Mouse (Mus musculus) small intestine, adult 2 months (tissue): Measurements from ENCODE around the gene Tmem39a. TPM values are rescaled to one million over a fixed set of nuclear protein-coding genes. Genes with fewer than 3 reads are reported as not detected.

ENCODE experiments used
- H3K27ac ChIP-seq: fragments of 200-500 bp; 2 replicates; pipeline ENCODE4 v1.5.1; 2012; ENCODE audit warnings: low read depth, low read length, control low read depth, inconsistent platforms; ENCODE audit not compliant: insufficient read depth
- H3K27me3 ChIP-seq: fragments of 200-500 bp; 2 replicates; pipeline ENCODE4 v1.6.1; 2012; ENCODE audit warnings: mild to moderate bottlenecking, moderate library complexity, low read length, inconsistent platforms; ENCODE audit not compliant: control insufficient read depth, insufficient read depth
- H3K36me3 ChIP-seq: fragments of 200-500 bp; 2 replicates; pipeline ENCODE4 v1.6.1; 2012; ENCODE audit warnings: mild to moderate bottlenecking, low read length, control low read depth, inconsistent platforms; ENCODE audit not compliant: control insufficient read depth, insufficient read depth
- H3K4me1 ChIP-seq: fragments of 200-500 bp; 2 replicates; pipeline ENCODE4 v1.6.1; 2012; ENCODE audit warnings: low read length, inconsistent platforms, mixed read lengths; ENCODE audit not compliant: control insufficient read depth, insufficient read depth, insufficient read length
- H3K4me3 ChIP-seq: fragments of 200-500 bp; 2 replicates; pipeline ENCODE4 v1.5.1; 2012; ENCODE audit warnings: low read depth, mild to moderate bottlenecking, control low read depth, inconsistent platforms, low read length, moderate library complexity
- CTCF ChIP-seq: fragments of 200-500 bp; IDR thresholded peaks from 2 replicates; pipeline ENCODE4 v1.5.1; 2012; ENCODE audit warnings: low read depth, mild to moderate bottlenecking, control low read depth, inconsistent platforms, low read length, moderate library complexity, mixed read lengths; ENCODE audit not compliant: insufficient replicate concordance, insufficient read length; ENCODE audit errors: extremely low read depth
- POLR2A ChIP-seq: fragments of 200-500 bp; IDR thresholded peaks from 2 replicates; pipeline ENCODE4 v1.6.1; 2012; ENCODE audit warnings: low read depth, mild to moderate bottlenecking, control low read depth, inconsistent platforms, low read length, moderate library complexity
- WGBS: fragments of 180-500 bp; shearing (Covaris S2); methylation state at CpG from one replicate; pipeline ENCODE4 v1.1.7; 2018; 5-methylcytosine and 5-hydroxymethylcytosine counted together
- polyA plus RNA-seq: library from polyadenylated mRNA; depleted of rRNA; stranded (reverse); fragments of >200 nt; gene quantifications from 2 replicates; pipeline ENCODE4 v1.2.3, GENCODE M21; 2012

Tmem39a gene
- polyA plus RNA-seq, 1 experiment = 29.2 TPM

GRCm38 (mm10) chr16:38536544-38537146 is 21.9 kb upstream of the Tmem39a start:
- 0 out of 2 replicates have a peak overlapping the region, but pooled peaks have one; percentile 19 for H3K27ac ChIP-seq

GRCm38 (mm10) chr16:38538716-38539380 is 19.6 kb upstream of the Tmem39a start:
- H3K4me3 ChIP-seq = no peak overlapping the region
- WGBS = 78% methylated on average over 13 of the region's 13 CpGs
- no peak for TF ChIP-seq CTCF
- no peak for TF ChIP-seq POLR2A
- no peaks in the 10 kb centered on the region for H3K27me3 ChIP-seq
- H3K27ac ChIP-seq = no peak overlapping the region
- no peaks in the 10 kb centered on the region for H3K4me1 ChIP-seq
- peaks cover 15% of the 10 kb centered on the region for H3K36me3 ChIP-seq

More at GRCm38 (mm10) chr16:38536544-38537146, 21.9 kb upstream of the Tmem39a start:
- H3K27me3 ChIP-seq = no peaks in the 10 kb centered on the region
- TF ChIP-seq POLR2A (no peak), CTCF (peak; percentile 97)
- no peaks in the 10 kb centered on the region for H3K4me1 ChIP-seq
- peaks cover 11% of the 10 kb centered on the region for H3K36me3 ChIP-seq
- H3K4me3 ChIP-seq = no peak overlapping the region
- 20% methylated on average over 8 of the region's 8 CpGs for WGBS

GRCm38 (mm10) chr16:38548000-38548399 is 10.5 kb upstream of the Tmem39a start:
- Histone ChIP-seq H3K27ac (no peak overlapping the region), H3K4me1 (no peaks in the 10 kb centered on the region; the same call in 1 of the 2 replicates), H3K4me3 (no peak overlapping the region), H3K36me3 (peaks cover 2% of the 10 kb centered on the region; the same call in 1 of the 2 replicates), H3K27me3 (no peaks in the 10 kb centered on the region)
- 84% methylated on average over 1 of the region's 1 CpGs for WGBS
- TF ChIP-seq CTCF = no peak
- TF ChIP-seq POLR2A = no peak

- Histone ChIP-seq H3K4me3 (peak within 1 kb of the TSS; percentile 96), H3K36me3 (peaks cover 2% of the 10 kb centered on the region; the same call in 1 of the 2 replicates), H3K27ac (no peak within 1 kb of the TSS), H3K4me1 (no peaks in the 10 kb centered on the region; the same call in 1 of the 2 replicates), H3K27me3 (no peaks in the 10 kb centered on the region)
- no peak for TF ChIP-seq CTCF
- TF ChIP-seq POLR2A = no peak; the same call in 1 of the 2 replicates
- 2% methylated on average over 54 of the region's 54 CpGs for WGBS
These were observed 8.8 kb upstream of the Tmem39a start, which contains the start of gene Poglut1 for GRCm38 (mm10) chr16:38549479-38550396. Poglut1 (minus strand) TSS chr16:38550258.

GRCm38 (mm10) chr16:38555988-38556387 is 2.5 kb upstream of the Tmem39a start:
- TF ChIP-seq CTCF = no peak
- no peak for TF ChIP-seq POLR2A
- 86% methylated on average over 3 of the region's 3 CpGs for WGBS
- Histone ChIP-seq H3K4me1 (no peaks in the 10 kb centered on the region), H3K36me3 (no peaks in the 10 kb centered on the region), H3K27ac (no peak overlapping the region), H3K4me3 (no peak overlapping the region), H3K27me3 (0 out of 2 replicates have a peak, but pooled peaks cover 7% of the 10 kb centered on the region)

GRCm38 (mm10) chr16:38562131-38562967 is 3.9 kb downstream of the Tmem39a start:
- Histone ChIP-seq H3K36me3 (peaks cover 6% of the 10 kb centered on the region; the same call in 1 of the 2 replicates), H3K4me1 (no peaks in the 10 kb centered on the region), H3K4me3 (peak overlapping the region; percentile 68), H3K27me3 (0 out of 2 replicates have a peak, but pooled peaks cover 7% of the 10 kb centered on the region), H3K27ac (peak overlapping the region; percentile 29)
- WGBS = 7% methylated on average over 37 of the region's 37 CpGs
- no peak for TF ChIP-seq CTCF
- peak; percentile 87 for TF ChIP-seq POLR2A
